Mouse (Mus musculus) mouse trophoblast stem cell (cell line): ENCODE measurements around the gene B130006D01Rik.
"Not testable (repeated sequence)": the region's sequence is repeated elsewhere in the genome, so short reads cannot be mapped to it uniquely, and the experiment has no call there.

Experiments used
- in situ Hi-C, 2 experiments: fragments of 300-500 bp; cut with MseI, MboI; formaldehyde crosslinking; loops; 2 replicates in 1 of 2; 3 replicates in 1 of 2; pipeline ENCODE4 v1.15.1; 2025

Gene B130006D01Rik

DNA sequence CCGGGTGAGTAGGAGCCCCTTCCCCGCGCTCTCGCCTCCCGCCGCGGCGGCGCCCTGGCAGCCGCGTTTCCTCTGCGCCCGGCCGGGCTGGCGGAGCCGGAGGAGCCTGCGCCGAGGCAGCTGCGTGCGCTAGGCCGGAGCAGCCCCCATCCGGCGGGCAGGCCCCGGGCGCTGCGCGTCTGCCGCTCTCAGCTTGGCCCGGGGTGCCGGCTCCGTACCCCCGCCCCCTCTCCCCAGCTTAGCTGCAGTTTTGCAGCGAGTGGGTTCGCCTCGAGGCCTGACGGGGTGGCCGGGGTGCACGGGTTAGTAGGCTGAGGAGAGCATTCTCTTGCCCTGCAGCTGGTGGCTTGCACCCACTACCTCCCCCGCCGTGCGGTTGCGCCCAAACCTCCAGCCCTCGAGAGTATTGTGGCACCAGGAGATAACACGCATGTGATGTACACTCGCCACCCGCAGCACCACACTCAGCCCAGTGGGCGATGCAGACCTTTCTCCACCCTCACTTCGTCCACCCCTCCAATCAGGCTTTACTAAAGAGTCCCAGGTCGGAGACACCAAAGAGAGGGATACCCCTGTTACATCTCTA lies 10.1 kb upstream of the B130006D01Rik start:
- in situ Hi-C loops: no loop called here

DNA sequence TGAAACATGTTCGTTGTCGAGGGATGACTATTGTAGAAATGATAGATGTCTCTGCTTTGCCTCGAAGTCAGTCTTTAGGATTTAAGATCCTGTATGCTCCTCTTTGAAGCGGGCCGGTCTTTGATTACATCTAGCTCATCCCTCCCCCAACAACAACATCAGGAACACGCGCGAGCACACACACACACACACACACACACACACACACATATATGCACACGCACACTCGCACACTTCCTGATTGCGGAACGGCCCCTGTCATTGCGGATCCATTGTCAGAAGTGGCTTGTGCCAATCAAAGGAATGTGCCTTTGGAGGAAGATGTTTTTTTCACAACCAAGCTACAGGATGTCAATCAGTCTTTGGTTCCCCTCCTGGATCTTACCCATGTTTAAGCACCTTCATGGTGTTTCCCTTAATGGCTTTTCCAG lies 9.6 kb upstream of the B130006D01Rik start:
- in situ Hi-C loops: no loop called here

DNA sequence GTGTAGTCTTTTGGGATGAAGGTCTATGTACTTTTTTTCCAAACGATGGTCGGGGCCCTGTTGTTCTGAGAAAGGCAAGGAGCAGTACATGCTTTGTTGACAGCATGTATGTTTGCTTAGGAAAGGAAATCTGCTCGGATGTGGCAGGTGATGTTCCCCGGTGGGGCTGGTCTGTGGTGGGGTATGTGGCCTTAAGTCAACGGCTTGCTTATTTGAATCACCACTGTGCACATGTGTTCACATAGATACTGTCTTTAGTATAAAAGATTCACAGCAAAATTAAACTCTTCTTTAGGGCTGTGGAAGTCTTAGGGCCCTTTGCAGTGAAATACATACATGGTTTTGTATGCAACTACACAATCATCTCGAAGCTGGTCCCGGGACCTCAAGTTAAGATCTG lies 9.0 kb upstream of the B130006D01Rik start:
- in situ Hi-C loops: no loop called here

- in situ Hi-C loops: no loop called here
Observed at GRCm38 (mm10) chr11:95716136-95716535, 7.3 kb upstream of the B130006D01Rik start.

DNA sequence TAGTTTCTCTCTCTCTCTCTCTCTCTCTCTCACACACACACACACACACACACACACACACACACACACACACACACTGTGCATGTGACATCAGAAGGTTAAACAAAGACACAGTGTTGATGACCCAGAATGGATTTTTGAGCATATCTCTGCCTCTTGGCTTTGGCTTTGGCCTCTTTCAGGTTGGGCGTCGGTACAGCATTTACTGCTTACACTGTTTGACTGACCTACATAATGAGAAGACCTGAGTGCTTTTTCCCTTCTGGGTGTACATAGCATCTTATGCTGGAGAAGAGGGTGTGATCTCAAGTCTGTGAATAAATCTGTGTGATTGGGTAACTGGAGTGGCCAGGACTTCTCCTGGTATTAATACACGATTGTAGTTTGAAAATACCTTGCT lies 4.0 kb upstream of the B130006D01Rik start:
- in situ Hi-C loops: no loop called here

GRCm38 (mm10) chr11:95724466-95724865 lies 1.1 kb downstream of the B130006D01Rik start:
- in situ Hi-C loops: no loop called here

DNA sequence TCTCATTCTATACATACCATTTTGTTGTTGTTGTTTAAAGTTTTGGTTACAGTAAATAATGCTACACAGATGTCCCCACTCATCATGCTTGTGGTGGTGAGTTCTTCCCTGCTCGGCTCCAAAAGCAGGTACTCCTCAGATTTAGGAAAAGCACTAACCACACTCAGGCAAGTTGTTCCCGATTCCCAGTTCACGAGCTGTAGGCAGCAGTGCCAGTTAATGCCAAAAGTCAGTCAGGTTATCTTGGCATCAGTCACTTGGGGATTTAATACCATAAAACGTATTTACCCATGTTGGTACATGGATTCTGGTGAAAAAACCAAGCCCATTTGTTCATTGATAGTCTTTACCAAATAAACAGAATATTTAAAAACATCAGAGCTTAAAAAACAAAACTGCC lies 2.8 kb downstream of the B130006D01Rik start:
- in situ Hi-C loops: no loop called here

DNA sequence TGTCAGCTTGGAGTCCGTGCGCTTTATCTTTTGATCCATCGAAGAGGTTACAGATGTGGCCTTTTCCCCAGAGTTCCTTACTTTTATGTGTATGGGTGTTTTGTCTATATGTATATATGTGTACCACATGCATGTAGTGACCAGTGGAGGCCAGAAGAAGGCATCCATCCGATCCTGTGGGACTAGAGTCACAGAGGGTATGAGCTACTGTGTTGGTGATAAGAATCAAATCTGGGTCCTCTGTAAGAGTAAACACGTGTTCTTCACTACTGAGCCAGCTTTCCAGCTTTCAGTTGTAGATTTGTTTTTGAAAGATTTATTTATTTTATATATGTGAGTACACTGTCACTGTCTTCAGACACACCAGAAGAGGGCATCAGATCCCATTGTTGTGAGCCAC lies 4.6 kb downstream of the B130006D01Rik start:
- in situ Hi-C loops: no loop called here

DNA sequence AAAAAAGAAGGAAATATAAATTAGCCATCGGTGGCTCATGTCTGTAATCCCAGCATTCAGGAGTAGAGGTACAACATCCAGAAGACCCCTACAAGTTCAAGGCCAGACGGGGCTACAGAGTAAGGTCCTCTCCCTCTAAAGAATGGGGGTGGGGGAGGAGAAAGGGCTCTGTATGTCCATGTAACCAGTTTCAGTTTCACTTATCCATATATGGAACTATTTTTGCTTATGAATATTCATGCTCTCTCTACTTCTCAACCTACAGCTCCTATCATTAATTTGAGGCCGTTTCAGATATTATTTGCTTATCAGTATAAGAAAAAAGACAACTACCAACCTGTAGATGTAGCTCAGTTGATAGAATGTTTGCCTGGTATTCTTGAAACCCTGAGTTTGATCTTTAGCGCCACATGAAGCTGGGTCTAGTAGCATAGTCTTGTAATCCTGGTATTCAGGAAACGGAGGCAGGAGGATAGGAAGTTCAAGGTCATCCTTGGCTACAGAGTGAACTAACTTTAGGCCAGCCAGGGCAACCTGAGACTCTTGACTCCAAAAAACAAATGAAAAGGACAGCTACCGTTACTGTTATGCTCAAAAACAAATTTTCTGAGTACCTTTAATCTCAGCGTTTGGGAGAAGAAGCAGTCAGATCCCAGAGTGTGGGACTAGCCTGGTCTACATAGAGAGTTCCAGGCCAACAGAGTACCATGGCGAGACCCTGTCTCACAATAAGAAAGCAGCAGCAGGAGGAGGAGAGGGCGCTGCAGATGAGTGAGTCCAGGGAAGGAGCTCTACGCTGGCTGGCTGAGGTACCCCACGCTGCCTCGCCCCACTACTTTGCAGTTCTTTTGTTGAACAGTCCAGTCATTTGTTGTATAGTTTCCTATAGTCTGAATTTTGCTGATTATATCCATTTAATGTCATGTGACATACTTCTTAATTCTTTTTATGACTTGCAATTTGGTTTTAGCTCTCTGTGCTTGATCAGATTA lies 5.8 kb downstream of the B130006D01Rik start:
- in situ Hi-C loops: no loop called here

GRCm38 (mm10) chr11:95734485-95734884 lies 11.1 kb downstream of the B130006D01Rik start:
- in situ Hi-C loops: no loop called here

GRCm38 (mm10) chr11:95737811-95738210 lies 14.4 kb downstream of the B130006D01Rik start:
- in situ Hi-C loops: no loop called here

- in situ Hi-C loops: no loop called here
Observed at GRCm38 (mm10) chr11:95744521-95744920, 21.1 kb downstream of the B130006D01Rik start.

- in situ Hi-C loops: no loop called here
Observed at GRCm38 (mm10) chr11:95746821-95747220, 23.4 kb downstream of the B130006D01Rik start.

DNA sequence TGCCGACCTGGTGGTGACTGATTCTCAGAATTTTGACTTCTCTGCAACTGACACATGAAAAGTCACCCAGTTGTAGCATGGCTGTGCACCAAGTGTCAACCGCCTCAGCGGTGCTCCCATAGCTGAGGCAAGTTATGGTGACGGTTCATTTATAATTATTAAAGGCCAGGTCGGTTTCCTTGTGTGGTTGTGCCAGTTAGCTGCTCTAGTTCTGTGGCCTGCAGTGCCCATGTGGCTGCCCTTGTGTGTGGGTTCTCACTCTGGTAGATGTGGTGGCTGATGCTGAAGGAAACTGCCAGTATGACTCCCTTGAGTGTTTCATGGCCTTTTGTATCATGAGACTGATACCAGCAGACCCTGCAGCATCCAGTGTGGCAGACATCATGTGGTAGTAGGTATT lies 24.9 kb downstream of the B130006D01Rik start:
- in situ Hi-C loops: no loop called here

- in situ Hi-C loops: loop anchor here (5.0 kb wide), 1 partner anchor 62 kb away; no protein-coding TSS in a partner anchor
Observed at GRCm38 (mm10) chr11:95749619-95750018, 26.2 kb downstream of the B130006D01Rik start.

DNA sequence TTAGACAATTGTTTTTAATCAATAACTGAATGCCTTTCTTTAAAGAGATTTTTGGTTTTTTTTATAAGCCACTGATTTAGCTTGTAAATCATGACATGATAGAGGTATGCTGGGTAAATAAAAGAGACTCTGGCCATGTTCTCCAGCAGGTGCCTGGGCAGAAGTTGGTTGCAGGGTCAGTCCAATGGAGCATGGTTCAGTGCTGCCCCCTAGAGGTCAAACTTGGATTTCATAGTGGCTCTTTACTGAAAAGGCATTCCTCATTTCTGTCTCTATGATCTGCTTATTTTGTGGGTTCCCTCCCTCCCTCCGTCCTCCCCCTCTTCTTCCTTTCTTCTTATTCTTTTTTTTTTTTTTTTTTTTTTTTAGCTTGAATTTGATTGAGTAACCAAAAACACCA lies 27.6 kb downstream of the B130006D01Rik start:
- in situ Hi-C loops: loop anchor here (5.0 kb wide), 1 partner anchor 64 kb away; no protein-coding TSS in a partner anchor

- in situ Hi-C loops: not testable (repeated sequence)
Observed at GRCm38 (mm10) chr11:95755137-95755536, 31.8 kb downstream of the B130006D01Rik start.

DNA sequence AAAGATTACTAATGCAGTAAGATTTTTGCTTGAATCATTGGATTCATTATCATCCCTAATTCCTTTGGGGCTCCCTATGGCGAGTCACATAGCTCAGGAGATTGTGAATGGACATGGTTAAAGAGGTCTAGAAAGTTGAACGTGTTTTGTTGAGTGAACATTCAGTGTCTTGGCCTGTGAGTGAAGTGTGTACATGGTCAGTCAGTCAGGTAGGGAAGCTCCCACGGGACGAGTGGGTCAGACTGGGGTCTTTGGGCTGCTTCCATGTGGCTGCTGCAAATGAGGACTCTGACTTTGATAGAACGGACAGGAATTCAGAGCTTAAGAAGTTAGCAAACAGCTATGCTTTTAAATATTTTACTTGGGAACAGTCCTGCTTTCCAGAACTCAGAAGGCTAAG lies 37.1 kb downstream of the B130006D01Rik start:
- in situ Hi-C loops: no loop called here

GRCm38 (mm10) chr11:95762996-95763395 lies 39.6 kb downstream of the B130006D01Rik start:
- in situ Hi-C loops: no loop called here

GRCm38 (mm10) chr11:95764806-95765205 lies 41.4 kb downstream of the B130006D01Rik start:
- in situ Hi-C loops: no loop called here

- in situ Hi-C loops: no loop called here
Observed at GRCm38 (mm10) chr11:95765334-95765733, 41.9 kb downstream of the B130006D01Rik start.

DNA sequence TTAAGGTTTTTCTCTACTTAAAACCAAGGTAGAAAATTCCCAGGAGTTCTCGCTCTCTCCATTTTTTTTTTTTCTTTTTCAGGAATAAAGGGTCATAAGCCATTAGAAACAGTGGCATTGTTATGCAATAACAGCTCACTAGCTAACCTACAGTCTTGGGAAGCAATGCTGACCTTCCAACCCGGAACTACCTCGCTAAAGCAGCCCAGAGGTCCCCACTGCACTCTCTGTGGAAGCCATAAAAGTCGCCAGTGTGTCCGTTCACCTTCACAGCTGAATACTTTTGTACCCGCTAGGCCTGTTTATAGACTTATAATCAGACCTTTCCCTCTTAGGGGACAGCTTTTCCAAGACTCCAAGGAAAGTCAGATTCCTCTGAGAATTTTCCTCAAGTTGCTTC lies 44.9 kb downstream of the B130006D01Rik start:
- in situ Hi-C loops: no loop called here

DNA sequence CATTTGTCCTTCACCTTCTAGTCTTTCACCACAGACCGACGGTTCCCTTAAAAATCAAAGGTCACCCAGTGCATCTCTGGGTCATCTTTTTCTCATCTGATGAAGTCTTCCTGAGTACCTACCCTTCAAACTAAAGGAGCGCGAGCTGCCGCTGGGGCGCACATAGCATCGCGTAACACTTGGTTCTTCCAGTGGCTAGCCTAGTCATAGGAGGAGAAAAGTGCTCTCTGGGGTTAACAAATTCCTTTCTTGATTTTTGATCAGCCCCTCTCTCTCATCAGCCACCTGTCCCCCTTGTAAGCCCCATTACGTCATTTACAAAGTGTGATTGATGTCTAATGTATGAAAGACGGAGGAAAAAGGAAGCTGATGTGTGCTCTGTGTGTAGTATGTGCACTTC lies 45.8 kb downstream of the B130006D01Rik start:
- in situ Hi-C loops: no loop called here
